Mouse (Mus musculus) CH12.LX (cell line): ENCODE results near the gene 4933411K16Rik. TPM values are rescaled to one million over a fixed set of nuclear protein-coding genes. Genes with fewer than 3 reads are reported as not detected.

Source experiments
- DNase-seq: peaks from one replicate; pipeline ENCODE4 v3.0.0-alpha.2; 2013; ENCODE audit errors: extremely low read depth
- H3K27ac ChIP-seq: 2 replicates; pipeline ENCODE4 v1.5.1; 2012; ENCODE audit warnings: low read depth, mild to moderate bottlenecking, control low read depth, moderate library complexity; ENCODE audit not compliant: insufficient read depth
- H3K27me3 ChIP-seq: replicated peaks from 2 replicates; pipeline ENCODE3; 2012; ENCODE audit warnings: inconsistent platforms
- H3K36me3 ChIP-seq, 2 experiments: replicated peaks in 1 of 2; 2 replicates each; pipeline versions ENCODE3 to v1.6.1; 2012; ENCODE audit warnings: inconsistent platforms in 1 of 2, low read length in 1 of 2, mild to moderate bottlenecking in 1 of 2, mixed read lengths in 1 of 2, moderate library complexity in 1 of 2; ENCODE audit not compliant: control insufficient read depth in 1 of 2, insufficient read depth in 1 of 2
- H3K4me1 ChIP-seq, 2 experiments: 2 replicates each; pipeline ENCODE4 v1.6.1; 2012; ENCODE audit warnings: inconsistent platforms in 1 of 2, moderate library complexity in 1 of 2; ENCODE audit not compliant: insufficient read depth in 2 of 2, control insufficient read depth in 1 of 2
- H3K4me2 ChIP-seq: 2 replicates; pipeline ENCODE4 v1.6.1; 2012; ENCODE audit warnings: low read depth, mild to moderate bottlenecking, control low read depth; ENCODE audit not compliant: poor library complexity, insufficient read depth, severe bottlenecking
- H3K4me3 ChIP-seq, 3 experiments: fragments of 150-350 bp in 1 of 3; sonication (generic) in 1 of 3; replicated peaks in 1 of 3; 2 replicates each; pipeline versions ENCODE3 to v1.5.1; 2011 to 2012; ENCODE audit warnings: low read depth in 2 of 3, low read length in 2 of 3, mild to moderate bottlenecking in 2 of 3, moderate library complexity in 2 of 3, control low read depth in 1 of 3, improper control_type of control experiment in 1 of 3, inconsistent platforms in 1 of 3, mixed read lengths in 1 of 3; ENCODE audit not compliant: poor library complexity in 1 of 3
- H3K79me2 ChIP-seq: replicated peaks from 2 replicates; pipeline ENCODE4 v1.6.1; 2012; ENCODE audit warnings: mild to moderate bottlenecking, moderate library complexity; ENCODE audit not compliant: control insufficient read depth, poor library complexity, insufficient read depth, severe bottlenecking; ENCODE audit errors: extremely low read depth
- H3K9ac ChIP-seq: 2 replicates; pipeline ENCODE4 v1.6.1; 2012; ENCODE audit warnings: low read depth, mild to moderate bottlenecking, control low read depth, moderate library complexity; ENCODE audit not compliant: insufficient read depth
- H3K9me3 ChIP-seq: replicated peaks from 2 replicates; pipeline ENCODE3; 2012; ENCODE audit warnings: low read length, inconsistent platforms, mixed read lengths
- BHLHE40 ChIP-seq: IDR thresholded peaks from 2 replicates; pipeline ENCODE4 v1.6.1; 2011; ENCODE audit warnings: mild to moderate bottlenecking, low read depth, low read length, improper control_type of control experiment
- CHD2 ChIP-seq: IDR thresholded peaks from 2 replicates; pipeline ENCODE4 v1.6.1; 2011; ENCODE audit warnings: low read length, improper control_type of control experiment
- E2F4 ChIP-seq: IDR thresholded peaks from 2 replicates; pipeline ENCODE4 v1.6.1; 2011; ENCODE audit warnings: low read depth, low read length, improper control_type of control experiment; ENCODE audit not compliant: insufficient replicate concordance
- ELF1 ChIP-seq: IDR thresholded peaks from 2 replicates; pipeline ENCODE4 v1.6.1; 2014; ENCODE audit warnings: low read depth, mild to moderate bottlenecking, inconsistent platforms, low read length, improper control_type of control experiment
- EP300 ChIP-seq: IDR thresholded peaks from 2 replicates; pipeline ENCODE4 v1.6.1; 2011; ENCODE audit warnings: low read length, improper control_type of control experiment
- ETS1 ChIP-seq: conservative IDR thresholded peaks from 2 replicates; pipeline ENCODE4 v1.6.1; 2012; ENCODE audit warnings: low read depth, mild to moderate bottlenecking, inconsistent platforms, low read length, improper control_type of control experiment, moderate library complexity
- GABPA ChIP-seq: IDR thresholded peaks from 2 replicates; pipeline ENCODE4 v1.6.1; 2012; ENCODE audit warnings: low read depth, low read length, improper control_type of control experiment, inconsistent platforms; ENCODE audit not compliant: insufficient replicate concordance
- HCFC1 ChIP-seq: IDR thresholded peaks from 2 replicates; pipeline ENCODE4 v1.6.1; 2012; ENCODE audit warnings: low read depth, mild to moderate bottlenecking, inconsistent platforms, low read length, improper control_type of control experiment
- IRF4 ChIP-seq: IDR thresholded peaks from 2 replicates; pipeline ENCODE4 v1.6.1; 2014; ENCODE audit warnings: low read depth, mild to moderate bottlenecking, inconsistent platforms, low read length, improper control_type of control experiment
- JUND ChIP-seq: conservative IDR thresholded peaks from 2 replicates; pipeline ENCODE4 v1.6.1; 2011; ENCODE audit warnings: low read depth, low read length, improper control_type of control experiment
- KAT2A ChIP-seq: IDR thresholded peaks from 2 replicates; pipeline ENCODE4 v1.6.1; 2012; ENCODE audit warnings: low read length, improper control_type of control experiment, inconsistent platforms; ENCODE audit not compliant: insufficient replicate concordance
- MAFK ChIP-seq: IDR thresholded peaks from 2 replicates; pipeline ENCODE4 v1.6.1; 2011; ENCODE audit warnings: low read length, improper control_type of control experiment; ENCODE audit not compliant: insufficient replicate concordance
- MAX ChIP-seq: IDR thresholded peaks from 2 replicates; pipeline ENCODE4 v1.6.1; 2011; ENCODE audit warnings: low read length, improper control_type of control experiment
- MEF2A ChIP-seq: IDR thresholded peaks from 2 replicates; pipeline ENCODE4 v1.6.1; 2014; ENCODE audit warnings: low read depth, mild to moderate bottlenecking, inconsistent platforms, low read length, improper control_type of control experiment, borderline replicate concordance
- MXI1 ChIP-seq: IDR thresholded peaks from 2 replicates; pipeline ENCODE4 v1.6.1; 2011; ENCODE audit warnings: mild to moderate bottlenecking, low read depth, low read length, improper control_type of control experiment
- NELFE ChIP-seq: IDR thresholded peaks from 2 replicates; pipeline ENCODE4 v1.6.1; 2011; ENCODE audit warnings: low read depth, low read length, improper control_type of control experiment
- NRF1 ChIP-seq: IDR thresholded peaks from 2 replicates; pipeline ENCODE4 v1.6.1; 2014; ENCODE audit warnings: low read depth, mild to moderate bottlenecking, inconsistent platforms, low read length, improper control_type of control experiment, moderate library complexity
- PAX5 ChIP-seq: IDR thresholded peaks from 2 replicates; pipeline ENCODE4 v1.6.1; 2012; ENCODE audit warnings: low read length, inconsistent platforms, mixed read lengths
- POLR2AphosphoS2 ChIP-seq: IDR thresholded peaks from 2 replicates; pipeline ENCODE4 v1.6.1; 2011; ENCODE audit warnings: low read depth, low read length, improper control_type of control experiment
- RAD21 ChIP-seq: IDR thresholded peaks from 2 replicates; pipeline ENCODE4 v1.6.1; 2011; ENCODE audit warnings: low read depth, mild to moderate bottlenecking, low read length, improper control_type of control experiment, moderate library complexity
- SIN3A ChIP-seq: IDR thresholded peaks from 2 replicates; pipeline ENCODE4 v1.6.1; 2012; ENCODE audit warnings: low read length, improper control_type of control experiment, inconsistent platforms
- SMC3 ChIP-seq: IDR thresholded peaks from 2 replicates; pipeline ENCODE4 v1.6.1; 2011; ENCODE audit warnings: low read depth, low read length, improper control_type of control experiment
- TBP ChIP-seq: conservative IDR thresholded peaks from 2 replicates; pipeline ENCODE4 v1.6.1; 2011; ENCODE audit warnings: low read depth, low read length, improper control_type of control experiment
- UBTF ChIP-seq: IDR thresholded peaks from 2 replicates; pipeline ENCODE4 v1.6.1; 2012; ENCODE audit warnings: low read depth, mild to moderate bottlenecking, inconsistent platforms, low read length, improper control_type of control experiment, moderate library complexity
- USF2 ChIP-seq: conservative IDR thresholded peaks from 2 replicates; pipeline ENCODE4 v1.6.1; 2011; ENCODE audit warnings: low read depth, low read length, improper control_type of control experiment
- ZC3H11A ChIP-seq: IDR thresholded peaks from 2 replicates; pipeline ENCODE4 v1.6.1; 2012; ENCODE audit warnings: low read depth, mild to moderate bottlenecking, inconsistent platforms, low read length, improper control_type of control experiment
- ZKSCAN1 ChIP-seq: IDR thresholded peaks from 2 replicates; pipeline ENCODE4 v1.6.1; 2012; ENCODE audit warnings: low read depth, inconsistent platforms, low read length, improper control_type of control experiment, borderline replicate concordance
- ZNF384 ChIP-seq: IDR thresholded peaks from 2 replicates; pipeline ENCODE4 v1.6.1; 2012; ENCODE audit warnings: low read depth, low read length, improper control_type of control experiment, inconsistent platforms
- dilution Hi-C: fragments of 300-500 bp; cut with MboI; formaldehyde crosslinking; loops from 2 replicates; pipeline ENCODE4 v1.14.3; 2020; ENCODE audit warnings: low sequenced_read_pairs; ENCODE audit not compliant: extremely low pct_unique_long_range_greater_than_20kb, extremely low pct_ligation_motif_present
- in situ Hi-C: fragments of 300-500 bp; cut with MboI; formaldehyde crosslinking; loops from 3 replicates; pipeline ENCODE4 v1.14.3; 2019; ENCODE audit warnings: low sequenced_read_pairs, low pct_ligation_motif_present, low pct_unique_long_range_greater_than_20kb, mixed read lengths
- polyA plus RNA-seq: library from polyadenylated mRNA; unstranded; fragments of >175 nt; gene quantifications from 2 replicates; pipeline ENCODE4 v1.2.1, GENCODE M21; 2012; ENCODE audit warnings: low read depth; ENCODE audit not compliant: insufficient read length
- total RNA-seq, 2 experiments: library from RNA; depleted of rRNA; stranded (reverse); fragments of 300-350 nt in 1 of 2; fragments of >200 nt in 1 of 2; gene quantifications; 2 replicates each; pipeline ENCODE4 v1.2.3; 2012 to 2014

4933411K16Rik gene
- total and polyA plus RNA-seq, 3 experiments = not detected

GRCm38 (mm10) chr19:42056719-42057409 is 4.8 kb downstream of the 4933411K16Rik start:
- TF ChIP-seq E2F4 (no peak), USF2 (no peak), NELFE (no peak), NRF1 (no peak), MAFK (no peak), CHD2 (no peak), GABPA (no peak), ELF1 (no peak), KAT2A (no peak), MEF2A (no peak), ETS1 (no peak), HCFC1 (no peak), EP300 (no peak), IRF4 (no peak)
- dilution Hi-C loops (no loop called here), in situ Hi-C loops (no loop called here)
- H3K27ac ChIP-seq = no peak overlapping the region
- no peak for DNase-seq
- no peak overlapping the region for H3K4me3 ChIP-seq
- peaks cover 53% of the 10 kb centered on the region for H3K27me3 ChIP-seq
- H3K79me2 ChIP-seq = no peaks in the 10 kb centered on the region
- H3K36me3 ChIP-seq = no peaks in the 10 kb centered on the region
- no peaks in the 10 kb centered on the region for H3K4me1 ChIP-seq
- no peaks in the 10 kb centered on the region for H3K9me3 ChIP-seq
- no peak overlapping the region for H3K9ac ChIP-seq
- no peak overlapping the region for H3K4me2 ChIP-seq

- in situ Hi-C loops = no loop called here
- H3K27me3 ChIP-seq = peaks cover 63% of the 10 kb centered on the region
Observed at GRCm38 (mm10) chr19:42058426-42058825, 6.4 kb downstream of the 4933411K16Rik start.

More at GRCm38 (mm10) chr19:42058426-42058825, 6.4 kb downstream of the 4933411K16Rik start:
- Histone ChIP-seq H3K27ac (no peak overlapping the region), H3K4me2 (no peak overlapping the region), H3K36me3 (no peaks in the 10 kb centered on the region), H3K4me3 (no peak overlapping the region), H3K9ac (no peak overlapping the region), H3K9me3 (no peaks in the 10 kb centered on the region), H3K79me2 (no peaks in the 10 kb centered on the region), H3K4me1 (no peaks in the 10 kb centered on the region)
- dilution Hi-C loops = no loop called here
- no peak for DNase-seq
- TF ChIP-seq ZNF384 (no peak), ETS1 (no peak), JUND (no peak), TBP (no peak), MAFK (no peak), MAX (no peak), SIN3A (no peak), ZC3H11A (no peak), MXI1 (no peak), RAD21 (no peak), PAX5 (no peak), ELF1 (no peak), POLR2AphosphoS2 (no peak), ZKSCAN1 (no peak), SMC3 (no peak), BHLHE40 (no peak), UBTF (no peak)
